Mouse (Mus musculus): ENCODE results near the gene Hist1h4m.
"Not testable (repeated sequence)": the region's sequence is repeated elsewhere in the genome, so short reads cannot be mapped to it uniquely, and the experiment has no call there.

The Hist1h4m gene

DNA sequence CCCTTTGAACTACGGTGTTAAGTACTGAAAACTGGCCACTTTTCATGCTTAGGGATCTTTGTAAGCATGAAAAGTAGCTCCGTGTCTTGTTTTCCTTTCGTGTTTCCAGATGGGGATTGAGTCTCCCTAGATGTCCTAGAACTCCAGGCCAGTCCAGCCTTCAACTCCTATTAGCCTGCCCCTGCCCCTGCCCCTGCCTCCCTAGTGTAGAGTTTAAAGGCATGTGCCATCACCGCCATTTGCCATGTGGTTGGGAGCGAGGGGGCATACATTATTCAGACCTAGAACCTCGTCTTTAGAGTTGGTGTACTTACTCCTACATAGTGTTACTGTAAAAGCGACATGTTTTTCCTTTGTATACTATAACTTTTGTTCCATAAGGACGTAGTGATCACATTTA lies 472 bp upstream of the Hist1h4m start:
- not testable (repeated sequence) for DNase-seq

DNA sequence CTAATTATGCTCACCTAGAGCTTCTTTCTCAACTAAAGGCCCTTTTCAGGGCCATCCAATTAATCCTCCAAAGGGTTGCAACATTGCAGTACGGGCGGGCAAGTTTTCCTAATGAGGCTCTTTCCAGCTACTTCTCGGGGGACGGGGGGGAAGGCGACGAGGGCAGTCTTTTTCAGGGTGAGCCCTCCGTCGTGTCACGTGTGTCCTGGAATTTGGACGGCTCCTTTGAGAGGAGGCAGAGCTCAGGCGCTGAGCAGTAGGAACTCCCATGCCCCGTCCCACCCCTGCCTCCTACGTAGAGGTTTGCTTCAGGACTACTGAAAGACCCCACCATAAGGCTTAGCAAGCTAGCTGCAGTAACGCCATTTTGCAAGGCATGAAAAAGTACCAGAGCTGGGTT lies 546 bp downstream of the Hist1h4m start:
- not testable (repeated sequence) for DNase-seq

DNA sequence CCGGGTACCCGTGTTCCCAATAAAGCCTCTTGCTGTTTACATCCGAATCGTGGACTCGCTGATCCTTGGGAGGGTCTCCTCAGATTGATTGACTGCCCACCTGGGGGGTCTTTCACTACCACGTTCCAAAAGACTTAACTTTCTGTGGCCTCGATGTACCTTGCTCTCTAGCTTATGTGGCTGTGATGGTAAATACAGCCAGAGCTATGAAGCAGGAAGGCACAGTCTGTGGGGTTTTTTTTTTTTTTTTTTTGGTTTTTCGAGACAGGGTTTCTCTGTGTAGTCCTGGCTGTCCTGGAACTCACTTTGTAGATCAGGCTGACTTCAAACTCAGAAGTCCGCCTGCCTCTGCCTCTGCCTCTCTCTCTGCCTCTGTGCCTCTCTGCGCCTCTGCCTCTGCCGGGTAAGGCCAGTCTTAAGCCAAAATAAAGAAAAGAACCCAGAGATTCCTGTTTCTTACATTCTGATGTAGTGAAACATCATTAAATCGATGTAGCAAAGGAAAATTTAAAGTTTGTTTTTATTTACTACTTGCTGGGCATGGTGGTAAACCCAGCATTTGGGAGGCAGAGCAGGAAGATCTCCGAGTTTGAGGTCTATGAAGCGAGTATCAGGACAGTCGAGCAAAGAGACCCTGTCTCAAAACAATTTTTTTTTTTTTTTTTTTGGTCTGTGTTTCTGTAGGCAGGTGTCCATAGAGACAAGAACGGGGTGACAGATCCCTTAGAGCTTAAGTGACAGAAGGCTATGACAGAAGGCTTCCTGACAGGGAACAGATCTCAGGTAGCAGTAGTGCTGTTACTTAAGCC lies 8.7 kb downstream of the Hist1h4m start:
- DNase-seq, result not testable (repeated sequence)

DNA sequence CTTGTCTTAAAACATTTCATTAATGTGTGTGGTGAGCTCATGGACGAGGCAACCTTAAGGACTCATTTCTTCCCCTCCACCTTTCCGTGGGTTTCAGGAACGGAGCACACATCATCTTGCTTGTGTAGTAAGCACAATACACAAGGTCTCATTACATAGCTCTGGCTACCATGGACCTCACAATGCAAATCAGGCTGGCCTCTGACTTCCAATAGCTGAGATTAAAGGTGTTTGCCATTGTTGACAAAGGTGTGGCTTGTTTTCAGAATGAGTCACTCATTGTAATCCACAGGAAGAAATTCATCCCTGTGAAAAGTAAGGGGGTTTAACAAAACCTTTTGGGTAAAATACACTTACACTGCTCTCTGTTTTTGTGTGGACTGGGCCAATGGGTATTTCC lies 17.0 kb downstream of the Hist1h4m start:
- no peak for DNase-seq

DNA sequence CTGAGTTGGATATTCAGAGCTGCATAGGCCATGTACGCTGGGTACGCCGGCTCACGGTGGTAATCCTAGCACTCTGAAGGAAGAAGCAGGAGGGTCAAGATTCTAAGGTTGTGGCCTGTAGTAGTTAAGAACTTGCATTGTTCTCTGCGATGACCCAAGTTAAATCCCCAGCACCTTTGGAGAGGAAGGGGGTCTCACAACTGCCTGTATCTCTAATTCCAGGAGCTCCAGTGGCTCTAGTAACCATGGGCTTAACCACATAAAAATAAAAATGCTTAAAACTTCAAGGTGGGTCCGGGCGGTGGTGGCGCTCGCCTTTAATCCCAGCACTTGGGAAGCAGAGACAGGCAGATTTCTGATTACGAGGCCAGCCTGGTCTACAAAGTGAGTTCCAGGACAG lies 18.8 kb downstream of the Hist1h4m start:
- DNase-seq, result no peak

DNA sequence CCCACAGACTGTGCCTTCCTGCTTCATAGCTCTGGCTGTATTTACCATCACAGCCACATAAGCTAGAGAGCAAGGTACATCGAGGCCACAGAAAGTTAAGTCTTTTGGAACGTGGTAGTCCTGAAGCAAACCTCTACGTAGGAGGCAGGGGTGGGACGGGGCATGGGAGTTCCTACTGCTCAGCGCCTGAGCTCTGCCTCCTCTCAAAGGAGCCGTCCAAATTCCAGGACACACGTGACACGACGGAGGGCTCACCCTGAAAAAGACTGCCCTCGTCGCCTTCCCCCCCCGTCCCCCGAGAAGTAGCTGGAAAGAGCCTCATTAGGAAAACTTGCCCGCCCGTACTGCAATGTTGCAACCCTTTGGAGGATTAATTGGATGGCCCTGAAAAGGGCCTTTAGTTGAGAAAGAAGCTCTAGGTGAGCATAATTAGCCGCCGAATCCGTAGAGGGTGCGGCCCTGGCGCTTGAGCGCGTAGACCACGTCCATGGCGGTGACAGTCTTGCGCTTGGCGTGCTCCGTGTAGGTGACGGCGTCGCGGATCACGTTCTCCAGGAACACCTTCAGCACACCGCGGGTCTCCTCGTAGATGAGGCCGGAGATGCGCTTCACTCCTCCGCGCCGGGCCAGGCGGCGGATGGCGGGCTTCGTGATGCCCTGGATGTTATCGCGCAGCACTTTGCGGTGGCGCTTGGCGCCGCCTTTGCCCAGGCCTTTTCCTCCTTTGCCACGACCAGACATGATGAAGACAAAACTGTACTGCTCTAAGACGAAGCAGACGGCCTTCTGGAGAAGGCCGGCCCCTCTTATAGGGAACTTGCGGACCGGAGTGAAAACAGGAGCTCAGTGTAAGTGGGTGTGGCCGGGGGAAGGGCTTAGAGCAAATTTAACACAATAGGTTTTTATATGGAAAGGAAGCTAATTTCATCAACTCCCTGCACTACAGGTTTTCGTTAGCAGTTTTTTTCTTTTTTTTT lies 20.2 kb downstream of the Hist1h4m start, which contains the start of gene Hist1h4n:
Hist1h4n (minus strand) TSS at position 779 of the 977 bp plus-strand sequence.
- DNase-seq, result peak in 1 of 2 experiments; percentile 21

DNA sequence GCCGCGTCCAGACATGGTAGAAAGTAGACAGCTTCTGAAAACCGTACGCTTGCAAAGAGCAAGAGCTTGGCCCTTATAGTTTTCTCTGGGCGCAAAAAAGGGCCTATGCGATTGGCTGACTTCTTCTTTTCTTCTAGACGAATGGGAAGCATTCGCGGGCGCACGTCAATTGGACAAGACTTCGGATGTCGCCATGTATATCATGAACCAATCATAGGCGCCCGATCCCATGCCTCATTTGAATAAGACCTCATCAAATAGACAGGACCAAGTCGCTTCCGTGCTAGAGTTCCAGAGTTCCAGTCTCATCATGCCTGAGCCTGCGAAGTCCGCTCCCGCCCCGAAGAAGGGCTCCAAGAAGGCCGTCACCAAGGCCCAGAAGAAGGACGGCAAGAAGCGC lies 21.9 kb downstream of the Hist1h4m start, which contains the start of the genes Hist1h2ap and Hist1h2br:
Hist1h2ap (minus strand) TSS at position 47 of the 400 bp plus-strand sequence.
Hist1h2br (plus strand) TSS at position 283 of the 400 bp plus-strand sequence.
- DNase-seq, result not testable (repeated sequence)

DNA sequence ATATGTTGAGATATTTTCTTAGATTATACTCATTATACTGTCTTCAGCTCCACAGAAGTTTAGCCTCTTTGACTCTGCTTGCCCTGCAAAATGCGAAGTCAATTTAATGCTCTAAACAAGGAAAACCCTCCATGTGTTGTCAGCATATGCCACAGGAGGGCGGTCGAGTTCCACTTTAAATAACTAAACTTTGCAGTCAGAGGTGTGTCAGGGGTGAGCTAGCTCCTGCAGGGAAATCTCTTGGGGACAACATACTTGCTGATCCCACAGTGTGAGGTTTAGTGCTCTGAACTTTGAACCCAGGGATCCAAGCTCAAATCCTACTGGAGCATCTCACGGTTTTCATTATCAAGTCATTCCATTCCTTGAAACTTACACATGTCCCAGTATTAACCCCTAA lies 29.0 kb downstream of the Hist1h4m start:
- DNase-seq, result not testable (repeated sequence)

DNA sequence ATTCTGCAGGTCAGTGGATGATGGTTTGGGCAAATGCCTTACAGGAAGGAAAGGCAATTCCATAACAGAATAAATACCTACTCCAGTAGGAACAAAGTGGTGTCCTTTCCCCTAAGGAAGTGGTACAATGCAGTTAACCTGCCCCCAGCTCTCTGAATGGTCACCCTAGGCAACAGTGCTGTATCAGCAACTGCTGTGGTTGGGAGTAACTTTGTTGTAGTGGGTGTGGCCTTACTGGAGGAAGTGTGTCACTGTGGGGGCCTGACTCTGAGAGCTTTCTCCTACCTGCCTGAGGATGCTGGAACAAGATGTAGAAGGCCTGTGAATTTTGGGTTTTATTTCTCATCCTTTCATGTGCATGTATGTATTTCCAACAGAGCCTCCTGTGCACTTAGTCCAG lies 34.8 kb downstream of the Hist1h4m start:
- DNase-seq, result not testable (repeated sequence)

DNA sequence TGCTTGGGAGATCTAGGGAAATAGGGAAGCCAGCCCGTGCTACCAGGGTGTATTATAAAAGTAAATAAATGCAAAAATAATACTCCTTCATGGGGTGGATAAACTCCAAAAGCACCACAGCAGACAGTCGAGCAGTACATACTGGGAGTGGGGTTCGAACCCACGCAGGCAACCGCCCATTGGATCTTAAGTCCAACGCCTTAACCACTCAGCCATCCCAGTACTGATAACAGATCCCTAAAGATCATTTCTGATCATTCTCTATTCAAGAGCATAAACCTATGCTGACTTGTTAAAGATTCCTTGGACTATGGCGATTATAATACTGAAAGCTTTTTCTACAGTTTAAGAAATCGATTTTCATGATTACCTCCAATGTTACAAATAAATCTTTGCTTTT lies 36.3 kb downstream of the Hist1h4m start:
- no peak for DNase-seq

DNA sequence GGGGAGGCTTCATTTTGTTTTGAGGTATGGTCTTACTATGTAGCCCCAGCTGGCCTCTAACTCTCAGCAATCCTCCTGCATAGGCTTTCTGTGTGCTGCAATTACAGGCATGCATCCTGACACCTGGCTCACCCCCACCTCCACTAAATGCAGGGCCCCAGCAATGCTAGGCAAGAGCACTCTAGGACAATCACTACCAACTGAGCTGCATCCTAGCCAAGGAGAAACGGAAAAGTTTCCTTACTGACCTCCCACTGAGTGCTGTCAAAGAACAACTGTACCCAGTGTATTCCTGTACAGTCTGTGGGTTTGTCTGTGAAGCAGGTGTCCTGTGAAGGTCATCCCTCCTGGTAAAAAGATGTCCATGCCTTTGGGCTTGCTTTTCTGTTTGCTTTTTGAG lies 39.1 kb downstream of the Hist1h4m start:
- DNase-seq, result not testable (repeated sequence)

DNA sequence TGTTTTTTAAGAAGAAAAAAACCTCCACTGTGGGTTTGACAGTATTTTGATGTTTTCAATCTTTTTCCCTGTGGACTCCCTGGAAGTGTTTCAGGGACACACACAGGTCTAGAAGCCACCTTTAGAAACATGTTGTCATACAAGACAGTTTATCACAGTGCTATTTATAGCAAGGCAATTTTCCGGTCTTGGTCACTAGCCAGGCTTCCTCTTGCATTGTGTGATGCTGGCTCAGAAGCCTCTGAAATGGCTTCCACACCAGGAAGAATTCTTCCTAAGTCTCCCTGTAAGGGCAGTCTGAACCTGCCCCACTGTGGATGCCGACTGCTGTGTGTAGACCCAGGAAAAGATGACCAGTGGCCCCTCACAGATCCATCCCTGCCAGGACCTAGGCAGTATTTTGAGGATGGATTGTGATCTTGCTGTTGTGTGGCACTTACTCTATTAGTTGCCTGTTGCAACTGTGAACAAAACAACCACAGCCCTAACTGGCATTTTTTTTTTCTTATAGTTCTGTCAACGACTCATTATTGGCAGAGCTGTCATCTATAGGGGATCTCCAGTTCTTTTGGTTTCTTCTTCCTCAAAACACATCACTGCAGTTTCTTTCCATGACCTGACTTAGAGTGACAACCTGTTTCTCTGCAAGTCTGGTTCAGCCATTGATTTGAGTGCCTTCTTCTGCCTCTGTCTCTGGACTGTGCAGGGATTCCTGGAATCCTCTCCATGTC lies 40.8 kb downstream of the Hist1h4m start:
- peak in 1 of 2 experiments; percentile 21 for DNase-seq

DNA sequence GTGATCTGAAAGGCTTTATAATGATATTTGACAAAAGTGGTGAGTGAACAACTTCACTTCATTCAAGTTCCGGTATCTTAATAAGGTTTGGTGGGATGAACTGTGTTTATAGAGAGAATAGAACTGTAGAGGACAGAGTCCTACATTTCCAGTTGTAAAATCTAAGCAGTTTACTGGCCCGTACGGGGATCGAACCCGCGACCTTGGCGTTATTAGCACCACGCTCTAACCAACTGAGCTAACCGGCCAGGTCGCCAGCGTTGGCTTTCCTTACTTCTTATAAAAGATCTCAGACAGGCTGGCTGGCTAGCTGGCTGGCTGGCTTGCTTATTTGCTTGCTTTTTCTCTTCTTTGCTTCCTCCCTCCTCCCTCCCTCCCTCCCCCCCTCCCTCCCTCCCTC lies 43.6 kb downstream of the Hist1h4m start:
- peak; percentile 57 to 69 for DNase-seq

DNA sequence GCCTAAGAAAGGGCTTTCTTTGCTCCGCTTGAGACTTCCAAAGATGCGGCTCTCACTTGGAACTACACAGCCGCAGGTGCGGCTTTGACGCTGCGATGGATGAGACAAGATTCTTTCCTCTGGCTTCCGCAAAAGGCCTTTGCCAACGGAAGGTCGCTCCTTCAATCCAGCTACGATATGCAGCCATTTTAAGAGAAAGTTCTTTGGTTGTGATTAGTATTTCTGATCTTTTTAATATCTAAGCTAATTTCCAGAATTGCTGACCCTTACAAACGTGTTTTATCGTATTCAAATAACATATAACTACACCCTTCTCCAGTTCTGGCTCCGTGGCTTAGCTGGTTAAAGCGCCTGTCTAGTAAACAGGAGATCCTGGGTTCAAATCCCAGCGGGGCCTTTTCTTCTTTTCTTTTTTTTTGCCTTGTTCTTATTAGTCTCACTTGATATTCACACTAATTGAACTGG lies 44.2 kb downstream of the Hist1h4m start:
- DNase-seq, result peak in 1 of 2 experiments; percentile 21

DNA sequence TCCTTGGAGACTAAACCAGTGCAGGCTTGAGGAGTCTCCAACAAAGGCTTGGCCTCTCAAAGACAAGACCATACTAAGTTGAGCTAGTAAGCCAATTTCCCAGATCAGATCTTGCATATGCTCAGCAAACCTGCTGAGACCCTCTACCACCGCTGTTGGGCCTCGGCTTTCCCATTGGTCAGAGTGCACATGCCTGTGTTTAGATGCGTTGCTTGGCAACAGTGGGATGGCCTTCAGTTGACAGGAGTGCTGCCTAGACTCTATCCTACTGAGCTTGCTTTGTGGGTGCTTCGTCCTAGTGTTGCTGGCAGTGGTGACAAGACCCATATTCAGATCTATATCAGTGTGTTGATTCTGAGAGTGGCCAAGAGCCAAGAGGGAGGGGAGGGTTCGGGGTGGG lies 50.1 kb downstream of the Hist1h4m start:
- DNase-seq, result no peak
